12 mouse cellular contexts compared by ENCODE assay signal in genomic region chr2:164188722-164189121, GRCm38 (mm10). TPM values are rescaled to one million over a fixed set of nuclear protein-coding genes. Genes with fewer than 3 reads are reported as not detected.
A peak's percentile ranks its signal among the peaks of the same experiment; 100 is the strongest.
DNase-seq lines count a peak whose midpoint lies in the region; ATAC-seq and TF ChIP-seq lines count a peak whose summit lies in the region.
"Had no signal": no experiment of that assay in that cellular context is flagged by ENCODE, and none has a peak within 500 bp of the region (broad histone marks: within the 10 kb centered on the region; RNA-seq: fewer than 3 reads in every experiment).

No protein-coding gene starts in this region.

- peak; percentile 80 for TF ChIP-seq CTCF in liver, embryonic 14.5 days (IDR thresholded peaks at IDR 0.05; ENCODE audit: low read depth)

- H3K27ac ChIP-seq in liver, embryonic 14.5 days = no peak overlapping the region
- H3K27ac ChIP-seq in liver, embryonic 12.5 days = no peak overlapping the region
- H3K27ac ChIP-seq: intestine, embryonic 15.5 days; neural tube, embryonic 12.5 days had no signal

- 14% methylated on average over 5 of the region's 5 CpGs for WGBS in liver, embryonic 14.5 days (ENCODE audit: insufficient replicate concordance)
- WGBS in liver, embryonic 12.5 days (ENCODE audit: insufficient replicate concordance) = 22% methylated on average over 5 of the region's 5 CpGs

- H3K36me3 ChIP-seq in liver, embryonic 14.5 days (replicated peaks; ENCODE audit: control insufficient read depth, insufficient read depth, low read depth) = no peaks in the 10 kb centered on the region
- H3K36me3 ChIP-seq in liver, embryonic 12.5 days = no peaks in the 10 kb centered on the region
- H3K36me3 ChIP-seq: intestine, embryonic 15.5 days; neural tube, embryonic 12.5 days had no signal

- peak; percentile 24 to 26 for DNase-seq in cerebellum, postnatal 10 days
- DNase-seq in cerebellum, adult 11 months = no peak
- DNase-seq in liver, embryonic 14.5 days (ENCODE audit: low read depth in 3 of 3, low spot score in 3 of 3) = no peak
- peak; percentile 12 for DNase-seq in ES-CJ7 (ENCODE audit: low read depth, low spot score)
- DNase-seq in induced T-regulatory cell, adult 2 months (ENCODE audit: low read depth) = peak; percentile 62
- no peak for DNase-seq in left cerebral cortex, postnatal 25 days (ENCODE audit: low spot score in 2 of 2)
- DNase-seq in ovary, adult 18-20 months (ENCODE audit: low spot score) = no peak

- no peaks in the 10 kb centered on the region for H3K27me3 ChIP-seq in liver, embryonic 14.5 days (ENCODE audit: control insufficient read depth, insufficient read depth, low read length)
- H3K27me3 ChIP-seq in liver, embryonic 12.5 days (replicated peaks) = peaks cover 7% of the 10 kb centered on the region; the same call in 1 of the 2 replicates
- H3K27me3 ChIP-seq: intestine, embryonic 15.5 days; neural tube, embryonic 12.5 days had no signal

- no peaks in the 10 kb centered on the region for H3K4me1 ChIP-seq in liver, embryonic 14.5 days (replicated peaks; ENCODE audit: control insufficient read depth in 2 of 2, insufficient read depth in 2 of 2, low read length in 1 of 2)
- no peaks in the 10 kb centered on the region for H3K4me1 ChIP-seq in liver, embryonic 12.5 days
- H3K4me1 ChIP-seq: intestine, embryonic 15.5 days; neural tube, embryonic 12.5 days had no signal

- H3K4me2 ChIP-seq in liver, embryonic 14.5 days (ENCODE audit: low read depth) = no peak overlapping the region
- H3K4me2 ChIP-seq in liver, embryonic 12.5 days = no peak overlapping the region
- H3K4me2 ChIP-seq: intestine, embryonic 15.5 days; neural tube, embryonic 12.5 days had no signal

- no peak overlapping the region for H3K4me3 ChIP-seq in liver, embryonic 14.5 days (ENCODE audit: insufficient read depth in 1 of 2, low read depth in 2 of 2, low read length in 2 of 2)
- H3K4me3 ChIP-seq in liver, embryonic 12.5 days = no peak overlapping the region
- H3K4me3 ChIP-seq: intestine, embryonic 15.5 days; neural tube, embryonic 12.5 days had no signal

- no peak overlapping the region for H3K9ac ChIP-seq in liver, embryonic 14.5 days (replicated peaks)
- H3K9ac ChIP-seq in liver, embryonic 12.5 days = no peak overlapping the region
- H3K9ac ChIP-seq: intestine, embryonic 15.5 days; neural tube, embryonic 12.5 days had no signal

- no peaks in the 10 kb centered on the region for H3K9me3 ChIP-seq in liver, embryonic 14.5 days (ENCODE audit: control insufficient read depth, low read length)
- H3K9me3 ChIP-seq in liver, embryonic 12.5 days (replicated peaks) = no peaks in the 10 kb centered on the region
- H3K9me3 ChIP-seq: intestine, embryonic 15.5 days; neural tube, embryonic 12.5 days had no signal

- TF ChIP-seq EP300 in liver, embryonic 14.5 days (IDR thresholded peaks at IDR 0.05; ENCODE audit: low read depth) = no peak

- intact Hi-C loops in left cerebral cortex, postnatal 25 days (cut with DNase I) = no loop called here

- ATAC-seq in liver, embryonic 14.5 days (ENCODE audit: insufficient read depth) = no peak
- no peak for ATAC-seq in liver, embryonic 12.5 days
- ATAC-seq: intestine, embryonic 15.5 days had no signal

RNA-seq across cellular contexts. Expression of gene Wfdc12, which starts 1.7 kb away (rescaled TPM):
- polyA plus RNA-seq in liver, embryonic 14.5 days (2012; rRNA removed) = not detected in 2 replicates
- not detected in 2 replicates for polyA plus RNA-seq in liver, embryonic 14.5 days (2014; fragmentation: Nextera tagmentation; extraction: Ambion mirVana)
- not detected in 2 replicates for polyA plus RNA-seq in liver, embryonic 12.5 days (2016; fragmentation: Nextera tagmentation; extraction: Ambion mirVana)
- not detected for total RNA-seq in left cerebral cortex, postnatal 25 days (2021)
- polyA plus RNA-seq: frontal cortex, adult 2 months; intestine, embryonic 15.5 days; neural tube, embryonic 12.5 days had no signal

RNA-seq across cellular contexts. Expression of gene Wfdc5, which starts 6.2 kb away (rescaled TPM):
- not detected in 2 replicates for polyA plus RNA-seq in liver, embryonic 14.5 days (2012; rRNA removed)
- not detected in 2 replicates for polyA plus RNA-seq in liver, embryonic 14.5 days (2014; fragmentation: Nextera tagmentation; extraction: Ambion mirVana)
- not detected in 2 replicates for polyA plus RNA-seq in liver, embryonic 12.5 days (2016; fragmentation: Nextera tagmentation; extraction: Ambion mirVana)
- not detected for total RNA-seq in left cerebral cortex, postnatal 25 days (2021)
- polyA plus RNA-seq: frontal cortex, adult 2 months; intestine, embryonic 15.5 days; neural tube, embryonic 12.5 days had no signal

RNA-seq across cellular contexts. Expression of gene Wfdc15a, which starts 11.2 kb away (rescaled TPM):
- polyA plus RNA-seq in liver, embryonic 14.5 days (2012; rRNA removed) = not detected in 2 replicates
- not detected in 2 replicates for polyA plus RNA-seq in liver, embryonic 14.5 days (2014; fragmentation: Nextera tagmentation; extraction: Ambion mirVana)
- not detected in 2 replicates for polyA plus RNA-seq in liver, embryonic 12.5 days (2016; fragmentation: Nextera tagmentation; extraction: Ambion mirVana)
- total RNA-seq in left cerebral cortex, postnatal 25 days (2021) = not detected
- polyA plus RNA-seq: frontal cortex, adult 2 months; intestine, embryonic 15.5 days; limb, embryonic 14.5 days; neural tube, embryonic 12.5 days had no signal

RNA-seq across cellular contexts. Expression of gene Kcns1, which starts 17.8 kb away (rescaled TPM):
- 0.01 and 0.02 TPM in 2 replicates for polyA plus RNA-seq in liver, embryonic 14.5 days (2012; rRNA removed)
- polyA plus RNA-seq in liver, embryonic 14.5 days (2014; fragmentation: Nextera tagmentation; extraction: Ambion mirVana) = not detected in 2 replicates
- not detected in 2 replicates for polyA plus RNA-seq in liver, embryonic 12.5 days (2016; fragmentation: Nextera tagmentation; extraction: Ambion mirVana)
- total RNA-seq in left cerebral cortex, postnatal 25 days (2021) = 10 to 100 TPM; 14.2 to 17.2 TPM

RNA-seq across cellular contexts. Expression of gene Wfdc15b, which starts 32.7 kb away (rescaled TPM):
- 0.11 and 0.13 TPM in 2 replicates for polyA plus RNA-seq in liver, embryonic 14.5 days (2012; rRNA removed)
- polyA plus RNA-seq in liver, embryonic 14.5 days (2014; fragmentation: Nextera tagmentation; extraction: Ambion mirVana) = not detected in 2 replicates
- 0.30 TPM in 1 of 2 replicates, not detected in the other for polyA plus RNA-seq in liver, embryonic 12.5 days (2016; fragmentation: Nextera tagmentation; extraction: Ambion mirVana)
- not detected for total RNA-seq in left cerebral cortex, postnatal 25 days (2021)
- polyA plus RNA-seq: frontal cortex, adult 2 months; limb, embryonic 14.5 days; neural tube, embryonic 12.5 days had no signal

Comparison
In these comparisons a context has a peak if more than half of its experiments do, and no peak if none do; other contexts are left out.
1. DNase-seq: peak in cerebellum, postnatal 10 days (2 of 2), ES-CJ7 (single experiment) and induced T-regulatory cell, adult 2 months (single experiment); none in cerebellum, adult 11 months (single experiment), liver, embryonic 14.5 days (0 of 3), left cerebral cortex, postnatal 25 days (0 of 2) and ovary, adult 18-20 months (single experiment).